Mouse (Mus musculus): ENCODE measurements around the gene Dkkl1. TPM values are rescaled to one million over a fixed set of nuclear protein-coding genes. Genes with fewer than 3 reads are reported as not detected.

Gene Dkkl1
- polyA plus RNA-seq, 1 experiment from 2014 or later = 1.4 TPM

DNA sequence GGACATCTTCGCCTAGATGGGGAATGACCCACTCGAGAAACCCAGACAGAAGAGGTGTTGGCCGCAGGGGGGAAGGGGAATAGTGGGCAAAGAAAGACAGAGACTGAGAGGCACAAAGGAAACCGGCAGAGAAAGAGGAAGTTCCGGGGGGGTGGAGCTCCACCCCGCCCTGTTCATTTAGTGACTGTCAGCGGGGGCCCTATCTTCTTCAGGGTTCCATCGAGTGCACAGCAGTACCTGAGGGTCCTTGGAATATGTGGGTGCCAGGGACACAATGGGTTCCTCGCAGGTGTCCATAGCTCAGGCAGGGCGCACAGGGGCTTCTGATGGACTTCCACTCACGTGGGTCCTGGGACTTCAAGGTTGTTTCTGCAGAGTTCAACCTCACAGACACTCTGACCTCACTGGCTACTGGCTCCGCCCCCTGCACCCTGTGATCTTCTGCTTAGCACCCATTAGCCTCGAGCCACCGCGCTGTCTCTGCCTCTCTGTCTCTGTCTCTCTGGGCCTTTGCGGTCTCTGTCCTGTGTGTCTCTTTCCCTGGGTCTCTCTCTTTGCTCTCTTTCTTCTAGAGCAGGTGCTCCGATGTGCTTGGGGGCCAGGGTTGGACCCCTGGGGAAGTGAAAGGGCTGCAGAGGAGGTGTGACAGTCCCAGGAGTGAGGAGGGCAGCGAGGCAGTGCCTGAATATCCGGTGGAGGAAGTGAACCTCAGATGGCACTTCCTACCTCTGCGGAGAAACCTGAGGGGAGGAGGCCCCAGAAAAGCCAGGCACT is 27.0 kb upstream of the Dkkl1 start, which contains the start of gene Cd37:
Gene Cd37 (minus strand): TSS at position 393 of the 774 bp plus-strand sequence.
- H3K27me3 ChIP-seq (ENCODE audit: control insufficient read depth, insufficient read depth, low read length) = 0 out of 2 replicates have a peak, but pooled peaks cover 2% of the 10 kb centered on the region

DNA sequence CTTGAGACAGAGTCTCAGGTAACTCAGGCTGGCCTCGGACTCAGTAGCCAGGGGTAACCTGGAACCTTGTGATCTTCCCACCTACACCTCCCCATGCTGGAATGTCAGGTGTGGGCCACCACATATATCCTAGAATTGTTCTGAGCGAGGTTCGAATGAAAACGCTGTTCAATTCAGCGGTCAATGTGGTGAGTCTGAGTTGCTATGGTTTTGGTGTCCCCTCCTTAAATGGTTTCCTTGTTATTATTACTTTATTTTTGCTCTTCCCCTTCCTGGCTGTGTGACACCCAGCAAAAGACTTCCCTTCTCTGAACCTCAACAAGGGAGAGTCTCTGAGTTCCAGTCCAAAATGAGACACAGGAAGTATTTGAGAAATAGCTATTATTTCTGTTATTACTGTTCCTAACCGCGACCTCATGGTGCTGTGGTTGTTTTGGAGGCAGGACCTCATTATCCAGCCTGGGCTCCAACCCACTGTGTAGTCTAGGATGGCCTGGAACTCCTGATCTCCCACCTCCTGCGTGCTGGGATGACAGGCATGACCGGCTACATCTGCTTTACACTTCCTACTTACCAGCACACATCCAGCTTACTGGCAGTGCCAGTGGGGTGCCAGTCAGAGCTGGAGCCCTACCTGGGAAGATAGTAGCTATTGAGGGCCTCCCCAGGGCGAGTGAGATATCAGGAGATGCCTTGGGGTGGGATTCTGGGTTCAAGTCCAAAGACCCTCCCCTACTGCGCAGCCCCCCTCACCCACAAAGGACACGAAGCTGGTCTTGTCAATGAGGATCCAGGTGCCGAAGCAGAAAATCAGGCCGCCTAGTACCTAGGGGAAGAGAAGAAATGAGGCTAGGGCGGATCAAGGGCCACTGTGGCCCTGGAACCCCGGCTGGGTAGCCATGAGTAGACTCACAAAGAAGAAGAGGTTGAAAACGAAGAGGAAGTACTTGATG is 26.1 kb upstream of the Dkkl1 start:
- Histone ChIP-seq H3K4me2 (ENCODE audit: low read depth, low read length) (peak overlapping the region; percentile 46), H3K36me3 (ENCODE audit: control insufficient read depth, insufficient read depth) (no peaks in the 10 kb centered on the region), H3K9me3 (replicated peaks; ENCODE audit: control insufficient read depth, low read length) (no peaks in the 10 kb centered on the region), H3K4me3 (ENCODE audit: low read length) (peak overlapping the region; percentile 35), H3K27ac (ENCODE audit: low read length) (0 out of 2 replicates have a peak overlapping the region, but pooled peaks have one; percentile 30), H3K9ac (ENCODE audit: low read length) (peak overlapping the region; percentile 43; the same call in 1 of the 2 replicates), H3K27me3 (ENCODE audit: control insufficient read depth, insufficient read depth, low read length) (0 out of 2 replicates have a peak, but pooled peaks cover 2% of the 10 kb centered on the region), H3K4me1 (ENCODE audit: control insufficient read depth, insufficient read depth, low read length) (peaks cover 21% of the 10 kb centered on the region)
- ATAC-seq (replicated peaks; ENCODE audit: extremely low read depth, insufficient read depth, low FRiP score) = no peak
- WGBS = 71% methylated on average over 17 of the region's 17 CpGs

More for the DNA sequence above, 27.0 kb upstream of the Dkkl1 start, which contains the start of gene Cd37:
- Histone ChIP-seq H3K9me3 (replicated peaks; ENCODE audit: control insufficient read depth, low read length) (no peaks in the 10 kb centered on the region), H3K4me1 (ENCODE audit: control insufficient read depth, insufficient read depth, low read length) (peaks cover 14% of the 10 kb centered on the region), H3K36me3 (ENCODE audit: control insufficient read depth, insufficient read depth) (no peaks in the 10 kb centered on the region), H3K9ac (ENCODE audit: low read length) (peak within 1 kb of the TSS; percentile 43; the same call in 1 of the 2 replicates), H3K4me2 (ENCODE audit: low read depth, low read length) (peak within 1 kb of the TSS; percentile 46), H3K27ac (ENCODE audit: low read length) (0 out of 2 replicates have a peak within 1 kb of the TSS, but pooled peaks have one; percentile 30), H3K4me3 (ENCODE audit: low read length) (peak within 1 kb of the TSS; percentile 35)
- 0 out of 2 replicates have a peak, but pooled peaks have one; percentile 16 for ATAC-seq (replicated peaks; ENCODE audit: extremely low read depth, insufficient read depth, low FRiP score)
- 38% methylated on average over 20 of the region's 20 CpGs for WGBS

DNA sequence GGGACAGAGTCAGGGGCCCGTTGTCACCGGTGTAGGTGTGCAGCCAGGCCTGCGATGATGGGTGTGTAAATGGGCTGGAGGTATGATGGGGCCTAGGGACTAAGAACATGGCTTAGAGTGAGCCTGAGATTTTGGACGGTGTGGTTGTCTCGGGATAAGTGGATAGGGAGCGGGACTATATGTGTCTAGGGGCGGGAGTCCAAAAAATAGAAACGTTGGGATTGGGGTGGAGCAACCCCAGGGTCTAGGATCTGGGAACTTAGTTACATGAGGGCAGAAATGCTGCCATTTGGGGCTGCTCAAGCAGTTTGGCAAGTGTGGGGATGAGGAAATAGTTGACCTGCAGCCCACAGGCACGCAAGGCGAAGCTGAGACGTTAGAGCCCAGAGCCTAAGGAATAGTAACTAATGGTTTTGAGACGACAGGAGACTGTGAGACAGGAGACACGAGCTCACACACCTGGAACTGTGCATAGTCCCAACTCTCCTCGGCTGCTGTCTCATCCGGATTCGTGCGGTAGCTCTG is 23.8 kb upstream of the Dkkl1 start:
- WGBS = 36% methylated on average over 17 of the region's 17 CpGs
- Histone ChIP-seq H3K4me2 (ENCODE audit: low read depth, low read length) (peak overlapping the region; percentile 69), H3K9me3 (replicated peaks; ENCODE audit: control insufficient read depth, low read length) (no peaks in the 10 kb centered on the region), H3K4me3 (ENCODE audit: low read length) (peak overlapping the region; percentile 40), H3K36me3 (ENCODE audit: control insufficient read depth, insufficient read depth) (peaks cover 13% of the 10 kb centered on the region; the same call in 1 of the 2 replicates), H3K27ac (ENCODE audit: low read length) (peak overlapping the region; percentile 40; the same call in 1 of the 2 replicates), H3K9ac (ENCODE audit: low read length) (peak overlapping the region; percentile 47; the same call in 1 of the 2 replicates), H3K27me3 (ENCODE audit: control insufficient read depth, insufficient read depth, low read length) (0 out of 2 replicates have a peak, but pooled peaks cover 2% of the 10 kb centered on the region), H3K4me1 (ENCODE audit: control insufficient read depth, insufficient read depth, low read length) (peaks cover 21% of the 10 kb centered on the region)
- no peak for ATAC-seq (replicated peaks; ENCODE audit: extremely low read depth, insufficient read depth, low FRiP score)

DNA sequence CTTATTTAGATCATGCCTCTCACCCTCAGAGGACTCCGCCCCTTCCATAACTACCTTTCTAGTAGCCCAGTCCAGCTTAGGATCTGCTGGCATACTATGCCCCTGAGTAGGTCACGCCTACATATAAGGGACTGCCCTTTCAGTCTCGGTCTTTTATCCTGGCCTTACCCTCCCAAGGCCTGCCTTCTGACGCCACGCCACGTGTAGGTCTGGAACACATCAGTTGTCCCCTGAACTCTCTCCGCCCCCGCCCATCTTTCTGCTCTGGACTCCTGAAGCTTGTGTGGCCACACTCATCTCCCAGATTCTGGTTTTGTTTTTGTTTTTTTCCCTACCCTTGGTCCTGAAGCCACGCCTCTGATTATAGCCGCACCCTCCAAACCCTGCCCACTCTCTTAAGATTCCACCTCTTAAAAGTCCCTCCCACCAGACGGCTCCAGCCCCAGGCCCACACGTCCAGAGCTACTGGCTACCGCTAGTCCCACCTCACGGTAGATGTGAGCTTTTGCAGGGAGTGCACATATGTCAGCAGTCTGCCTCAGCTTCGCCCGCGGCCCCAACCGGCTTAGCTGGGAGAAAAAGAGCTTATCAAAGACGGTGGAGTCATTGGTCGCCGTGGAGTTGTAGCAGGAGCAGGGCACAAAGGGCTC is 23.1 kb upstream of the Dkkl1 start:
- Histone ChIP-seq H3K4me2 (ENCODE audit: low read depth, low read length) (peak overlapping the region; percentile 69), H3K9ac (ENCODE audit: low read length) (peak overlapping the region; percentile 47; the same call in 1 of the 2 replicates), H3K36me3 (ENCODE audit: control insufficient read depth, insufficient read depth) (peaks cover 13% of the 10 kb centered on the region; the same call in 1 of the 2 replicates), H3K4me3 (ENCODE audit: low read length) (peak overlapping the region; percentile 40), H3K27ac (ENCODE audit: low read length) (peak overlapping the region; percentile 40), H3K9me3 (replicated peaks; ENCODE audit: control insufficient read depth, low read length) (no peaks in the 10 kb centered on the region), H3K4me1 (ENCODE audit: control insufficient read depth, insufficient read depth, low read length) (peaks cover 21% of the 10 kb centered on the region), H3K27me3 (ENCODE audit: control insufficient read depth, insufficient read depth, low read length) (0 out of 2 replicates have a peak, but pooled peaks cover 2% of the 10 kb centered on the region)
- ATAC-seq (replicated peaks; ENCODE audit: extremely low read depth, insufficient read depth, low FRiP score) = peak; percentile 59
- 10% methylated on average over 21 of the region's 21 CpGs for WGBS

DNA sequence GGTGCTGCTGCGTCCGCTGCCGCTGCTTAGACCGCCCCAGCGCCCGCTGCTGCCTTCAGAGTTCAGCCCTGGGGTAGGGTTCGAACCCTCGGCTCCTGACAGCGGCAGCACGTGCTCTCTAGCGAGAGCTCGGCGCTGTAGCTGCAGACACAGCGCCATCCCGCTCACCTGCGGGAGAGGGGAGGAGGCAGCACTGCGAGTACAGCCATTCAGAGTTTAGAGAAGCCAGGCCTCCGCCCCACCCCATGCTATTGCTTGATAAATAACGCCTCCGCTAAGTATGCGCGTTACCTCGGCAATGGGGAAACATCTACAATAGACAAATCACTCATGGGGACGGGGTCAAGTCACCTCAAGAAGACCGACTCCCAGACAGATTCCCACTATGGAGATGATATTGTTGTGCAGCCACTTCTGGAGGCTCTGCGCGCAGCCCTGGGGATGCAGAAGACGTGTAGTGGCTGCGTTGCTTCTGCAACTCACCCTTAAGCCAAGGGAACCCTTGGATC is 22.4 kb upstream of the Dkkl1 start:
- no peak for ATAC-seq (replicated peaks; ENCODE audit: extremely low read depth, insufficient read depth, low FRiP score)

DNA sequence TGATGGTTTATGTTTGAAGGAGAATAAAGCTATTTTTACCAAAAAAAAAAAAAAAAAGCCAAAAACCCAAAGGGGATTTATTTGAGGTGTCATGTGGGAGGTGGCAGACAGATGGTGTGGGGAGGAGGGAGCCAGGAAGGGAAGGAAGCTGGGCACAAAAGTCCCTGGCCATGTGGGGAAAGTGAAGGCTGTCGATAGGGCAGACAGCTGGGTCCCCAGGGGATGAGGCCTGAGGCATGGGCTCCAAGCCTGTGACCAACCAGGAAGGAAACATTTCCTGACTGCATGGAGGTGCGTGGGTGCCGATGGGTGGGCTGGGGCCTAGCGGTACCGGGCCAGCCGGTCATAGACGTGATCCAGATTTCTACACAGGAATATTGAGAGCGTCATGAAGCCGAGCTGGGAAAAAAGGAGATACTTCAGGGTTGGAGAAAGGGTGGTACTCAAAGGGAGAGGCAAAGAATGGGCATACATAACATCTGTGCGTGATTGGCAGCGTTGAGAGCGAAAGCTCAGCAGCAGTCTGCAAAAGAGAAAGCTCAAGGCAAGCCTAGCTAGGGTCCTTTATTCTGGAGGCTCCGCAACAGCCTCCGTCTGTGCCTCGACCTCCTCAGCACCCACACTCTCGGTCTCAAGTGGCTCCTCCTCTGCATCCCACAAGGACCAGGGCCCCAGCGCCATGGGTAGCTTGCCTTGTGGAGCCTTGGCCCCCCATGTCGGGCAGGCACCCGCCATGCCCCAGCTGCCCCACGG is 21.8 kb upstream of the Dkkl1 start:
- H3K9me3 ChIP-seq (replicated peaks; ENCODE audit: control insufficient read depth, low read length) = no peaks in the 10 kb centered on the region
- no peak for ATAC-seq (replicated peaks; ENCODE audit: extremely low read depth, insufficient read depth, low FRiP score)
- H3K4me3 ChIP-seq (ENCODE audit: low read length) = peak overlapping the region; percentile 14
- no peak overlapping the region for H3K27ac ChIP-seq (ENCODE audit: low read length)
- H3K4me1 ChIP-seq (ENCODE audit: control insufficient read depth, insufficient read depth, low read length) = peaks cover 21% of the 10 kb centered on the region
- peak overlapping the region; percentile 36; the same call in 1 of the 2 replicates for H3K9ac ChIP-seq (ENCODE audit: low read length)
- peaks cover 24% of the 10 kb centered on the region for H3K36me3 ChIP-seq (ENCODE audit: control insufficient read depth, insufficient read depth)
- 0 out of 2 replicates have a peak, but pooled peaks cover 2% of the 10 kb centered on the region for H3K27me3 ChIP-seq (ENCODE audit: control insufficient read depth, insufficient read depth, low read length)
- 35% methylated on average over 20 of the region's 20 CpGs for WGBS
- peak overlapping the region; percentile 69 for H3K4me2 ChIP-seq (ENCODE audit: low read depth, low read length)

More for the DNA sequence above, 22.4 kb upstream of the Dkkl1 start:
- Histone ChIP-seq H3K36me3 (ENCODE audit: control insufficient read depth, insufficient read depth) (peaks cover 18% of the 10 kb centered on the region), H3K27ac (ENCODE audit: low read length) (0 out of 2 replicates have a peak overlapping the region, but pooled peaks have one; percentile 40), H3K4me1 (ENCODE audit: control insufficient read depth, insufficient read depth, low read length) (peaks cover 21% of the 10 kb centered on the region), H3K27me3 (ENCODE audit: control insufficient read depth, insufficient read depth, low read length) (0 out of 2 replicates have a peak, but pooled peaks cover 2% of the 10 kb centered on the region), H3K4me2 (ENCODE audit: low read depth, low read length) (peak overlapping the region; percentile 69), H3K9ac (ENCODE audit: low read length) (peak overlapping the region; percentile 47), H3K4me3 (ENCODE audit: low read length) (peak overlapping the region; percentile 40), H3K9me3 (replicated peaks; ENCODE audit: control insufficient read depth, low read length) (no peaks in the 10 kb centered on the region)
- 15% methylated on average over 29 of the region's 29 CpGs for WGBS

DNA sequence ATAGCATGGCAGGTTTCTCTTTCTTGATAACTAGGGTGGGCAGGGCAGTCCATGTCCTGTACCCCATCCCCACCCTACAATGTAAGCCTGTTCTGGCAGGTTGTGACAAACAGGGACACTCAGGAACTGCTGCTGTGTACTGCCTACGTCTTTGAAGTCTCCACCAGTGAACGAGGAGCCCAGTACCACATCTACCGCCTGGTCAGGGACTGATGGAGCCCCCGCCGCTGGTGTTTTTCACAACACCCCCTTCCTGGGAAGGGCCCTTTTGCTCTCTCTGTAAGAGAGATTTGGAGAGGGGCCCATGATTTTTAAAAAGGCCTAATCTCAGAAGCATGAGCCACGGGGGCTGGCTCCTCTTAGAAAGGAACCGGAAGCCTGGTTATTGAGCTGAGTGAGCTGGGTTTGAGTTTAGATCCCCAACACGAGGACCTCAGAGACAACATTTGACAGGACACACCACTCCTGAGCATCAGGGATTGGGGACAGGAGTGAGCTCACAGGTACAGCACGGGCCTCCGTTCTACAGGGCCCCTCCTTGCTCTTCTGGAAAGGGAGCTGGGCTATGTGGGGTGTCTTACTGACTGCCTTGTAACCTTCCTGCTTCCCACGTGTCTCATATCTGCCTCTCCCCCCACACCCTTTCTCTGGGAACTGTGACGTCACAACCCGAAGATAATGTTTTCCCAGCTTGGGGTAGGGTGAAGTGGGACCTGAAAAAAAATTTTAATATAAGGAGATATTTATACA is 20.9 kb upstream of the Dkkl1 start:
- no peak for ATAC-seq (replicated peaks; ENCODE audit: extremely low read depth, insufficient read depth, low FRiP score)
- H3K4me3 ChIP-seq (ENCODE audit: low read length) = no peak overlapping the region
- H3K9ac ChIP-seq (ENCODE audit: low read length) = no peak overlapping the region
- WGBS = 48% methylated on average over 13 of the region's 13 CpGs
- H3K36me3 ChIP-seq (ENCODE audit: control insufficient read depth, insufficient read depth) = peaks cover 33% of the 10 kb centered on the region
- H3K27me3 ChIP-seq (ENCODE audit: control insufficient read depth, insufficient read depth, low read length) = 0 out of 2 replicates have a peak, but pooled peaks cover under 1% of the 10 kb centered on the region
- no peaks in the 10 kb centered on the region for H3K9me3 ChIP-seq (replicated peaks; ENCODE audit: control insufficient read depth, low read length)
- H3K4me1 ChIP-seq (ENCODE audit: control insufficient read depth, insufficient read depth, low read length) = peaks cover 21% of the 10 kb centered on the region
- H3K27ac ChIP-seq (ENCODE audit: low read length) = no peak overlapping the region
- H3K4me2 ChIP-seq (ENCODE audit: low read depth, low read length) = no peak overlapping the region

Measured in heart, embryonic 16.5 days (tissue).